Mouse (Mus musculus): ENCODE data around the gene Top2b.

GRCm38 (mm10) chr14:16365362-16366173, 589 bp downstream of the Top2b start:
- TF ChIP-seq EP300 (IDR thresholded peaks at IDR 0.05) (no peak), CTCF (IDR thresholded peaks at IDR 0.05) (peak; percentile 3; the same call in 1 of the 2 replicates)

Measured in lung, postnatal 0 days (tissue).